Mouse (Mus musculus): ENCODE data around the gene Sfrp2.

DNA sequence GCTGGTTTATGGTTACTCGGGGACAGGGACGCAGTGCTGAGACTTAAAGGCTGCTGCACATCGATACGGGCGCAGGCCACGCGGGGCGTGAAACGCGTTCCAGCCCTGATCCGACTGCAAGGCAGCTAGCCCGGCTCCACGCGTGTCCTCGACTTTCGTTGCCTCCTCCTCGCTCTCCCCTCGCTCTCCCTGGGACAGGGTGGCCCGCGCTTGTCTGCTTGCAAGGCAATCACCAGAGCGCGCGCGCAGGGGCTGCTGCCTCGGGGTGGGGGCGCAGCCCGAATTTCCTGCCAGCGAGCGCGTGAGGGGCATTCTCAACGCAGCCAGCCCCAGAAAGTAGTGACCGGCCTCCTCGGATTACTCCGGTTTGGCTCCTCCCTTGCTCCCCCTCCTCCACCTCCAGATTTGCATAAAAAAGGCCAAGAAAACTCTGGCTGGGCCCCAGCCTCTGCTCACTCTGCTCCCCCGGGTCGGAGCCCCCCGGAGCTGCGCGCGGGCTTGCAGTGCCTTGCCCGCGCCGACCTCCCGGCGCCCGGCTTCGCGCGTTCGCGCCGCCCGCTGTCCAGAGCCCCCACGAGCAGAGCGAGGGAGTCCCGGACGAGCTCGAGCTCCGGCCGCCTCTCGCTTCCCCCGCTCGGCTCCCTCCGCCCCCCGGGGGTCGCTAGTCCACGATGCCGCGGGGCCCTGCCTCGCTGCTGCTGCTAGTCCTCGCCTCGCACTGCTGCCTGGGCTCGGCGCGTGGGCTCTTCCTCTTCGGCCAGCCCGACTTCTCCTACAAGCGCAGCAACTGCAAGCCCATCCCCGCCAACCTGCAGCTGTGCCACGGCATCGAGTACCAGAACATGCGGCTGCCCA lies at the start of gene Sfrp2:
- TF ChIP-seq POLR2A (IDR thresholded peaks at IDR 0.05; ENCODE audit: control insufficient read depth, low read depth, low read length) (no peak), CTCF (IDR thresholded peaks at IDR 0.05; ENCODE audit: control insufficient read depth, insufficient read depth, insufficient replicate concordance, low read depth, low read length) (no peak)

Measured in testis, adult 2 months (tissue).